Mouse (Mus musculus): Measurements from ENCODE around the gene Il4ra. TPM values are rescaled to one million over a fixed set of nuclear protein-coding genes. Genes with fewer than 3 reads are reported as not detected.
A peak's percentile ranks its signal among the peaks of the same experiment; 100 is the strongest.

Gene Il4ra
- polyA plus RNA-seq, 1 experiment from 2014 or later: 9.5 TPM

DNA sequence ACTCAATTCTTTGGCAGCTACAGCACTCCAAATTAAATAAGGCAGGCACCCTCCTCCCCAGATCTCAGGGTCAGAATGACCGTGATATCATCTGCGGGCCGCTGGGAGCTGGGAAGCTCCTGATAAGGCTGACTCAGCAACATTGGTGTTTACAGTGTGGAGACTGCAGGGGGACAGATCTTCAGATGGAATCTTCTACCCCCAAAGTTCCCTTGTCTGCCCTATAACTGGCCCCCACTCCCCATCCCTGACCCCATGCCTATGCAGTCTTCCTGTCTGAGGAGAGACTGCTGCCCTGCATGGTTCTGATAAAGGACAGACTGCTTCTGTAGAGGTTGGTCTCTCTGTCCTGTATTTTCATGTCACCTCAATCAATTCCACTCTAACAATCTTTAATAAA lies 28.9 kb upstream of the Il4ra start:
- H3K9me3 ChIP-seq: no peaks in the 10 kb centered on the region
- H3K36me3 ChIP-seq: no peaks in the 10 kb centered on the region
- H3K4me2 ChIP-seq: no peak overlapping the region
- H3K27ac ChIP-seq: no peak overlapping the region
- H3K27me3 ChIP-seq (replicated peaks): no peaks in the 10 kb centered on the region
- no peak overlapping the region for H3K4me3 ChIP-seq (replicated peaks)
- 33% methylated on average over 3 of the region's 3 CpGs for WGBS
- no peak overlapping the region for H3K9ac ChIP-seq
- no peaks in the 10 kb centered on the region for H3K4me1 ChIP-seq
- peak; percentile 78; the same call in 1 of the 2 replicates for ATAC-seq (ENCODE audit: insufficient read depth, low FRiP score, low read depth)

DNA sequence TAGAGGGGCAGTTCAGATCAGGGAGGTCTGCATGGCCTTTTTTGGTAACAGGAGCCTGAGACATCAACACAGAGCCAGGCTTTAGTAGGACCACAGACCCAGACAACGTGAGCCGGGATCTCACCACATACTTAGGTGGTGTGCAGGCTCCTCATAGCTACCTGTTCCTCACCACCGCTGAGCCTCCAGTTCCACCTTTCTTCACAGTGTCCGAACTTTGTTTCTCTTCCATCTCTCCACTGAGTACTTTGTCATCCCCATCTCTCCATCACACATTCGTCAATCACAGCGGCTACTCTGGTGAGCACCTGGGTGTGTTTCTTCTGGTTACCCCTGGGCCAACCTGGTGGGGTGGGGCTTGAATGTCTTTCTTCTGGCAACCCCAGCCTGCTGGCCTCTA lies 24.7 kb upstream of the Il4ra start:
- Histone ChIP-seq H3K4me2 (no peak overlapping the region), H3K27me3 (replicated peaks) (no peaks in the 10 kb centered on the region), H3K36me3 (no peaks in the 10 kb centered on the region), H3K27ac (no peak overlapping the region), H3K4me3 (replicated peaks) (no peak overlapping the region), H3K4me1 (no peaks in the 10 kb centered on the region), H3K9me3 (no peaks in the 10 kb centered on the region), H3K9ac (no peak overlapping the region)
- no peak for ATAC-seq (ENCODE audit: insufficient read depth, low FRiP score, low read depth)
- WGBS: 81% methylated on average over 6 of the region's 6 CpGs

DNA sequence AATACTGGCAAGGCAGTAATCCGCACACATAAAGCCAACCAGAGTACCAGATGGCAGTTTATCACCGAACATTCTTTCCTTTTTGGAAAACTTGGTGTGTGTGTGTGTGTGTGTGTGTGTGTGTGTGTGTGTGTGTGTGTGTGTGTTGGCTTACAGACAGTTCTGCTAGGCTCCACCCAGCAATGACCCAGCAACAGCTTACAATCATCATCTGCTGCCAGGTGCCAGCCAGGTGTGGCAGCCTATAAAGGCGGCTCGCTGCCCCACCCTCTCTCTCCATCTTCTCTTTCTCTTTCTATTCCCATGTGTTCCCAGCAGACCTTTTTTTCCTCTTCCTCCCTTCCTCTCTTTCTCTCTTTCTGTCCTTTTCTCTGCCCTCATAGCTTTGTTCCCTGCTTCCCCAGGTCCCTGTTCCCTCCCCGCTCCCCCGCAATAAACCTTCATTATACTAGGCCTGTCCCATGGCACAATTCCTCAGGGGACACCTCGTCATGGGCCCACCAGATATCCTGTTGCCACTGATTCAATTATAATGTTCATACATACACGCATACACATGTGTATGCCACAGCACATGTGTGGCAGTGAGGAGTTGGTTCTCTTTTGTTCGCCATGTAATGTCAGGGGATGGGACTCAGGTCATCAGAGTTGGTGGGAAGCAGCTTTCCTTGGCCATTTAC lies 23.9 kb upstream of the Il4ra start:
- no peak for ATAC-seq (ENCODE audit: insufficient read depth, low FRiP score, low read depth)
- Histone ChIP-seq H3K27me3 (replicated peaks) (no peaks in the 10 kb centered on the region), H3K9me3 (no peaks in the 10 kb centered on the region), H3K27ac (no peak overlapping the region), H3K4me2 (no peak overlapping the region), H3K9ac (no peak overlapping the region), H3K4me1 (no peaks in the 10 kb centered on the region), H3K4me3 (replicated peaks) (no peak overlapping the region), H3K36me3 (no peaks in the 10 kb centered on the region)
- WGBS: 86% methylated on average over 9 of the region's 9 CpGs

DNA sequence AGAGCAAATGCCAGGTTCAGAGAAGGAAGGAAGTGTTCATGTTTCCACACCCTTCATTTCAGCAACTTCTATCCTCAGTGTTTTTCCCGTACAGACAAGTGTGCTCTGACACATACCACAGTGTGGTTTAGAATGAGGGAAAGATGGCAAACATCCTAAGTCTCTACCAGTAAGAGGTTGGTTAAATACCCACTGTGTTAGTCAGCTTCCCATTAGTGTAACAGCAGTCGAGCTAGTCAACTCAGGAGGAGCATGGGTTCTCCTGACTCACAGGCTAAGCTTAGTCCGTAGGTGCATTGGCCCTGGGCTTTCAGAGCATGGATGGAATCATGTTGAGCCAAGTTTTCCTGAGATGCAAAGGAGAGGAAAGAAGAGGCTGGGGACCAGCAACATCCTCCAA lies 12.6 kb upstream of the Il4ra start:
- H3K9me3 ChIP-seq: 0 out of 2 replicates have a peak, but pooled peaks cover 4% of the 10 kb centered on the region
- H3K27me3 ChIP-seq (replicated peaks): no peaks in the 10 kb centered on the region
- 80% methylated on average over 3 of the region's 3 CpGs for WGBS
- H3K9ac ChIP-seq: no peak overlapping the region
- no peak overlapping the region for H3K27ac ChIP-seq
- H3K4me1 ChIP-seq: no peaks in the 10 kb centered on the region
- no peak overlapping the region for H3K4me2 ChIP-seq
- no peak overlapping the region for H3K4me3 ChIP-seq (replicated peaks)
- no peaks in the 10 kb centered on the region for H3K36me3 ChIP-seq
- no peak for ATAC-seq (ENCODE audit: insufficient read depth, low FRiP score, low read depth)

DNA sequence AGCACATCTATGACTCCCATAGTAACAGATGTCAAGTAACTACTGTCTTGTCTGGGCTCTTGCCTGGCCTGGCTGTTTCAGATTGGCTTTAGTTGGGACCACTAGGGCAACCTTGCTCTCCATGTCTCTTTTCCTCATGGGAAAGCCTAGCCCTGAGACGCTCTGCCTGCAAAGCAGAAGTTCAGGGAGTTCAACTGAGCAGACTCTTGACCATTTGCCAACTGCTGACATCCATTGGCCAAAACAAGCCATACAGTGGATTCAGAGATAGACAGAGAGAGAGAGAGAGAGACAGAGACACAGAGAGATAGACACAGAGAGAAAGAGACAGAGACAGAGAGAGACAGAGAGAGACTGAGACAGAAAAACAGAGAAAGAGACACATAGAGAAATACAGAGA lies 10.9 kb upstream of the Il4ra start:
- Histone ChIP-seq H3K27ac (no peak overlapping the region), H3K36me3 (no peaks in the 10 kb centered on the region), H3K4me3 (replicated peaks) (no peak overlapping the region), H3K4me2 (no peak overlapping the region), H3K9ac (no peak overlapping the region), H3K9me3 (no peaks in the 10 kb centered on the region), H3K27me3 (replicated peaks) (no peaks in the 10 kb centered on the region), H3K4me1 (no peaks in the 10 kb centered on the region)
- no peak for ATAC-seq (ENCODE audit: insufficient read depth, low FRiP score, low read depth)
- 67% methylated on average over 1 of the region's 1 CpGs for WGBS

DNA sequence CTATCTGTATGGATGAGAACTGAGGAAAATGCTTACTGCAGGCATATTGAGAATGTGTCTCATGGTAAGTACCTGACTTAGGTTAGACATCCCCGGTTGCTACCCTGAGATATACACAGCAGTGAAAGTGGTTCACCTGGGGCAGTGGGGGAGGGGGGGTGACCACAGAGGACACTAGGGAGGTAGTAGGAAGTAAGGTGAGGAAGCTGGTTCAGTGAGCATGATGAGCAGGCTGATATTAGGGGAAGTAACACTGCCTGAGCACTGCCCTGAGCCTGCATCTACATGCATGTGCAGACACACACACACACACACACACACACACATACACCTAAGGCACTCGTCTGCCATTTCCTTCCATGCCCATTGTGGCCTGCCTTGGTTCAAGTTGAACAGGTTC lies 10.1 kb upstream of the Il4ra start:
- Histone ChIP-seq H3K4me3 (replicated peaks) (no peak overlapping the region), H3K4me1 (no peaks in the 10 kb centered on the region), H3K9ac (no peak overlapping the region), H3K27ac (no peak overlapping the region), H3K4me2 (no peak overlapping the region), H3K27me3 (replicated peaks) (no peaks in the 10 kb centered on the region), H3K36me3 (no peaks in the 10 kb centered on the region), H3K9me3 (no peaks in the 10 kb centered on the region)
- ATAC-seq (ENCODE audit: insufficient read depth, low FRiP score, low read depth): no peak; the same call in 1 of the 2 replicates
- 79% methylated on average over 2 of the region's 2 CpGs for WGBS

DNA sequence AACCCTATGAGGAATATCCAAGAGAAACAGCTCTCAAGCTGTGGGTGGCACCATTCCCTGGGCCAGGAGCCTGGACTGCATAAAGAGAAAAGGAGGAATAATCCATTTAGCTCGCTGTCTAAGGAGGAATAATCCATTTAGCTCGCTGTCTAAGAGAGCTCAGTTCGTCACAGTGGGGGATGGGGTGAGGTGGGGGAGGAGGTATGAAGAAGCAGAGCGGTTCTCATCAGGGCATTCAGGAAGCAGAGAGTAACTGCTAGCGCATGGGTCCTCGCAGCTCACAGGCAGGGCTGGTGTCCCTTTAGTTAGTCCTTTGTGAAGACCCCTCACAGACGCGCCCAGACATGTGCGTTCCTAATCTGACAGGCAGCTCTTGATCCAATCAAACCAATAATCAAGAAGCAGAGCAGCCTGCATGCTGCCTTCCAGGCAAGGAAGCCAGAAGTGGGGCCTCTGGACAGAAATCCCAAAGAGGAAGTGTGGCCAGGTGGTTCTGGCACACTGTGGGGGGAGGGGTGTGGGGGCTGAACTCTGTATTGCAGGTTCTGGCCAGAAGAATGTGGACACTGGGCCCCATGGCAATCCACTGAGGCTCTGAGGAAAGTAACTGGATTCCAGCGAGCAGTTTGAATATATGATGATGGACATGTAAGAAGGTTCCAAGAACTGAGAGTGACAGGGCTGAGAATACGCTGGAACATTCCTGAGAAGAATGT lies 9.4 kb upstream of the Il4ra start:
- no peak for ATAC-seq (ENCODE audit: insufficient read depth, low FRiP score, low read depth)
- Histone ChIP-seq H3K9ac (no peak overlapping the region), H3K36me3 (no peaks in the 10 kb centered on the region), H3K9me3 (no peaks in the 10 kb centered on the region), H3K27ac (no peak overlapping the region), H3K4me3 (replicated peaks) (no peak overlapping the region), H3K27me3 (replicated peaks) (no peaks in the 10 kb centered on the region), H3K4me1 (no peaks in the 10 kb centered on the region), H3K4me2 (no peak overlapping the region)
- WGBS: 73% methylated on average over 11 of the region's 11 CpGs

DNA sequence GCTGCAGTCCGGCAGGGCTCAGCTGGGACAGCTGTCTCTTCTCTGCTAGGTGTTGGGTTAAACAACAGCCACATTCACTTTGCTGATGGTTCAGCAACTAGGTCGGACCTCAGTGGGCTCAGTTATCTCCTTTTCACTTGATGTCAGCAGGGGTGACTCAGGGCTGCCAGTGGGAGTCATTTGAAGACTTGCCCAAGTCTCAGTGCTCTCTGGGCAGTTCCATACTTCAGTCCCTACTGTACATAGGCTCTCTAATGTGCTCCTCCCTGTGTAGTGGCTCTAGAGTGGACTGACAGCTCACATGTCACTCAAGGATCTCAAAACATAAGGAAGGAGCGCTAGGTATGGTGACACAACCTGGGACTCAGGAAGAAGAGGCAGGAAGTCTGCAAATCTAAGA lies 8.4 kb upstream of the Il4ra start:
- no peak for ATAC-seq (ENCODE audit: insufficient read depth, low FRiP score, low read depth)
- no peak overlapping the region for H3K4me2 ChIP-seq
- WGBS: 54% methylated on average over 3 of the region's 3 CpGs

DNA sequence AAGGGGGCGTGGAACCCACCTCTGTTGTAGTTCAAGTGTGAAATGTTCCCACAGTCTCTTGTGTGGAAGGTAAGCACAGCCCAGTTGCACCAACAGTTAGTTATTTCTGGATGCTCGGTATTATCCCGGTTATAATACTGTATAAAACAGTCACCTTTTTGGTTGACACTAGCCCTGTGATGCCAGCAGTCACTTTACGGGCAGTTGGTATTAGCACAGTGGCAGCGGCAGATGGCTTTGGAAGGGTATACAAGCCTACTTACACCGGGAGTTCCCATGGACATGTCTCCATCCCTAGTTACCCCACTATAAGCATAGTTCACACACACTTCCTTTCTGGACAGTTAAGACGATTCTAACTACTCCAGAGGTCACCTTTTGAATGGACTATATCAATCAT lies 6.6 kb upstream of the Il4ra start:
- Histone ChIP-seq H3K4me1 (no peaks in the 10 kb centered on the region), H3K9ac (no peak overlapping the region), H3K4me3 (replicated peaks) (no peak overlapping the region), H3K4me2 (no peak overlapping the region), H3K27me3 (replicated peaks) (no peaks in the 10 kb centered on the region), H3K9me3 (no peaks in the 10 kb centered on the region), H3K36me3 (no peaks in the 10 kb centered on the region), H3K27ac (no peak overlapping the region)
- no peak for ATAC-seq (ENCODE audit: insufficient read depth, low FRiP score, low read depth)
- 85% methylated on average over 7 of the region's 7 CpGs for WGBS

More for the DNA sequence above, 8.4 kb upstream of the Il4ra start:
- no peaks in the 10 kb centered on the region for H3K9me3 ChIP-seq
- no peaks in the 10 kb centered on the region for H3K36me3 ChIP-seq
- no peaks in the 10 kb centered on the region for H3K27me3 ChIP-seq (replicated peaks)
- no peak overlapping the region for H3K4me3 ChIP-seq (replicated peaks)
- no peak overlapping the region for H3K27ac ChIP-seq
- H3K9ac ChIP-seq: no peak overlapping the region
- H3K4me1 ChIP-seq: no peaks in the 10 kb centered on the region

DNA sequence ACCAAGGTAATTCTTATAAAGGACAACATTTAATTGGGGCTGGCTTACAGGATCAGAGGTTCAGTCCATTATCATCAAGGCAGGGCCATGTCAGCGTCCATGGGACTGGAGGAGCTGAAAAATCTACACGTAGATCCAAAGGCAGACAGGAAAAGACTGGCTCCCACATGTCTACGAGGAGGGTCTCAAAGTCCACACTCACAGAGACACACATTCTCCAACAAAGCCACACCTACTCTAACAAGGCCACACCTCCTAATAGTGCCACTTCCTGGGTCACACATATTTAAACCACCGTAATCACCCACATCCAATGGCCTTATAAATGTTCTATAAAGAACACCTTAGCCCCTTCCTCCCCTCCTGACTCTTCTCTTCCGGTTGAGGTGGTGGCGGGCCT lies 5.2 kb upstream of the Il4ra start:
- H3K9me3 ChIP-seq: no peaks in the 10 kb centered on the region
- ATAC-seq (ENCODE audit: insufficient read depth, low FRiP score, low read depth): no peak
- H3K27ac ChIP-seq: no peak overlapping the region
- peaks cover 7% of the 10 kb centered on the region; the same call in 1 of the 2 replicates for H3K4me1 ChIP-seq
- H3K4me2 ChIP-seq: no peak overlapping the region
- H3K9ac ChIP-seq: no peak overlapping the region
- WGBS: 82% methylated on average over 6 of the region's 6 CpGs
- no peaks in the 10 kb centered on the region for H3K27me3 ChIP-seq (replicated peaks)
- no peaks in the 10 kb centered on the region for H3K36me3 ChIP-seq
- H3K4me3 ChIP-seq (replicated peaks): no peak overlapping the region

DNA sequence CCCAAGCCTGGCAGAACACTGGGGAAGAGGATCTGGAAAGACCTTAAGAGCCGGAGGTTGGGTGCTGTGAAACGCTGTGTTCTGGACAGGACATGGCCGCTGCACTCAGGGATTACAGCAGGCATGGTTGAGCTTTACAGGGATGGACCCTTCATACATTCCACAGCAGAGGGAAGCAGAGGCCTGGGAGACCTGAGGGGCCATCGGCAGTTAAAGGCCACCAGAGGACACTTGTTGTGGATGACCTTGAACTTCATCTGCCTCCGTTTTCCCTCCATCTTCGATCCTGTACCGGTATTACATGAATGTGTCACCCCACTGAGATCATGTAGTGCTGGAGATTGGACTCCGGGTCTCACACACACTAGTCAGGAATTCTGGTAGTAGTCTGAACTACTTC lies 2.0 kb upstream of the Il4ra start:
- Histone ChIP-seq H3K4me1 (peaks cover 11% of the 10 kb centered on the region; the same call in 1 of the 2 replicates), H3K27me3 (replicated peaks) (no peaks in the 10 kb centered on the region), H3K36me3 (no peaks in the 10 kb centered on the region), H3K4me3 (replicated peaks) (no peak overlapping the region), H3K9me3 (no peaks in the 10 kb centered on the region), H3K4me2 (no peak overlapping the region), H3K27ac (no peak overlapping the region), H3K9ac (no peak overlapping the region)
- 84% methylated on average over 8 of the region's 8 CpGs for WGBS
- no peak for ATAC-seq (ENCODE audit: insufficient read depth, low FRiP score, low read depth)

DNA sequence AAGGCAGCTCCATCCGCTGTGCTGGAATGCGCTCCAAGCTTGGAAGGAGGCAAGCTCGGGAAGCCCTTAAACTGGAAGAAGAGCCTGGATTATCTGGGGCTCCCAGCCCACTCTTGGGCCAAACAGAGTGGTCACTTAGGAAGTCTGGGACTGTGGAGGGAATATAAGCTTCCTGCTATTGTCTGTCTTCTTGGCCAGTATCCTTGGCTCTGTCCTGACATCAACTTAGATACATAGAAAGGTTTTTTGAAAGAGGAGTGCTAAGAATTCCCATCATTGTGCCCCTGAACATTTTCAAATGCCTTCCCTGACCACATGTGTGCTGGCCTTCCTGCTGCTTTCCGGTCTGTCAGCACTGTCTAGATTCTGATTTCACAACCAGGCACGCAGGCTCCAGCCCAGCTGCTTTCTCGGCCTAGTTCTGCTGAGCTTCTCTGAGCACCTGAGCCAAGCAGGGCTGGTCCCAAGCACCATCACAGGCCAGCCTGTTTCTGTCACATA lies 989 bp upstream of the Il4ra start:
- Histone ChIP-seq H3K9ac (no peak overlapping the region), H3K36me3 (no peaks in the 10 kb centered on the region), H3K27me3 (replicated peaks) (no peaks in the 10 kb centered on the region), H3K4me2 (0 out of 2 replicates have a peak overlapping the region, but pooled peaks have one; percentile 76), H3K4me3 (replicated peaks) (no peak overlapping the region), H3K9me3 (no peaks in the 10 kb centered on the region), H3K4me1 (peaks cover 11% of the 10 kb centered on the region; the same call in 1 of the 2 replicates), H3K27ac (peak overlapping the region; percentile 22)
- 67% methylated on average over 6 of the region's 6 CpGs for WGBS
- no peak for ATAC-seq (ENCODE audit: insufficient read depth, low FRiP score, low read depth)
